Mouse (Mus musculus): ENCODE measurements around the gene Ppcs.

DNA sequence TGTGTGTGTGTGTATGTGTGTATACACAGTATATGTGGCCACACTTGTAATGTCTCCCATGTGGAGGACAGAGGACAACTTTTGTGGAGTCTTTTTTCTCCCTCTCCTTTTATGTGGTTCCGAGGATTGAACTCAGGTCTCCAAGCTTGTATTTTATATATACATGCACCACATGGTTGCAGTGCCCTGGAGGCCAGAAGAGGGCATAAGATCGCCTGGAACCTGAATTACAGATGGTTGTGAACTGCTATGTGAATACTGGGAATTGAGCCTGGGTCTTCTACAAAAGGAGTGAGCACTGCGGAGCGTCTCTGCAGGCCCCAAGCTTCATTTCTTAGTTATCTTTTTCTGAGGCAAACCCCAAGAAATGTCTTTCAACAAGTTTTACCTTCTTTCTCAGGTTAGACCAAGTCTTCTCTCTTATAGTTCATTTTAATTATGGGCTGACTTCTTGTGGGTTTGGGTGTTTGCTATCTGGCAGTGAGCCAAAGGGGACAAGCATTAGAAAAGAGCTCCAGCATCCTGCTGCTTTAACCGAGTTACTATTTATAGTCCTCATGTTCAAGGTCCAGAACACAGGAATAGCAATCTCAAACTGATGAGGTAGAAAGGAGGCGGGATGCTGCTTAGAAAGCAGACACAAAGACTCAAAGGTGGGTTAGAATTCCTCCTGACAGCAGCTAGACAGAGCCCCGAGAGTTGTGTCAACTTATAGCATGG is 40.6 kb downstream of the Ppcs start:
- TF ChIP-seq CTCF (IDR thresholded peaks at IDR 0.05; ENCODE audit: borderline replicate concordance, extremely low read depth, insufficient read depth, insufficient read length) (no peak), POLR2A (IDR thresholded peaks at IDR 0.05; ENCODE audit: borderline replicate concordance, extremely low read depth, insufficient read depth, insufficient read length, poor library complexity, severe bottlenecking) (no peak)

Data from brain, embryonic 14.5 days (tissue).